Mouse (Mus musculus) cerebellum, adult 9-10 months (tissue): Measurements from ENCODE around the gene Fgr.

Source experiments
- DNase-seq: peaks from one replicate; pipeline ENCODE4 v3.0.0; 2022

Gene Fgr

GRCm38 (mm10) chr4:133017597-133018262, 43.8 kb downstream of the Fgr start:
- no peak for DNase-seq

GRCm38 (mm10) chr4:133018263-133018798, 44.4 kb downstream of the Fgr start:
- DNase-seq, result no peak

- DNase-seq, result no peak
Observed at GRCm38 (mm10) chr4:133020721-133021120, 46.8 kb downstream of the Fgr start.

GRCm38 (mm10) chr4:133021181-133021671, 47.3 kb downstream of the Fgr start:
- no peak for DNase-seq

GRCm38 (mm10) chr4:133022217-133022616, 48.3 kb downstream of the Fgr start:
- DNase-seq, result no peak

- DNase-seq, result no peak
Observed at GRCm38 (mm10) chr4:133022954-133023635, 49.2 kb downstream of the Fgr start.

GRCm38 (mm10) chr4:133023636-133024035, 49.7 kb downstream of the Fgr start:
- no peak for DNase-seq

- DNase-seq, result no peak
Observed at GRCm38 (mm10) chr4:133024404-133024803, 50.5 kb downstream of the Fgr start.

- DNase-seq, result no peak
Observed at GRCm38 (mm10) chr4:133024969-133025685, 51.2 kb downstream of the Fgr start.

GRCm38 (mm10) chr4:133026272-133026671, 52.4 kb downstream of the Fgr start:
- DNase-seq, result no peak

- DNase-seq, result no peak
Observed at GRCm38 (mm10) chr4:133026826-133027375, 53.0 kb downstream of the Fgr start.

GRCm38 (mm10) chr4:133027721-133028120, 53.8 kb downstream of the Fgr start:
- DNase-seq, result no peak

- no peak for DNase-seq
Observed at GRCm38 (mm10) chr4:133028193-133028592, 54.3 kb downstream of the Fgr start.

GRCm38 (mm10) chr4:133028875-133029274, 55.0 kb downstream of the Fgr start:
- DNase-seq, result no peak

- no peak for DNase-seq
Observed at GRCm38 (mm10) chr4:133032410-133033095, 58.7 kb downstream of the Fgr start.

GRCm38 (mm10) chr4:133034478-133034877, 60.6 kb downstream of the Fgr start:
- no peak for DNase-seq

GRCm38 (mm10) chr4:133035446-133035845, 61.6 kb downstream of the Fgr start:
- DNase-seq, result no peak

GRCm38 (mm10) chr4:133035946-133036345, 62.1 kb downstream of the Fgr start:
- DNase-seq, result no peak

GRCm38 (mm10) chr4:133037293-133037692, 63.4 kb downstream of the Fgr start:
- DNase-seq, result no peak

- no peak for DNase-seq
Observed at GRCm38 (mm10) chr4:133037798-133038197, 63.9 kb downstream of the Fgr start.

- no peak for DNase-seq
Observed at GRCm38 (mm10) chr4:133038521-133039115, 64.7 kb downstream of the Fgr start.
